Mouse (Mus musculus) mouse trophoblast stem cell (cell line): ENCODE measurements around the gene Fbxl14.

Experiments used
- in situ Hi-C, 2 experiments: fragments of 300-500 bp; cut with MseI, MboI; formaldehyde crosslinking; loops; 2 replicates in 1 of 2; 3 replicates in 1 of 2; pipeline ENCODE4 v1.15.1; 2025

The Fbxl14 gene

DNA sequence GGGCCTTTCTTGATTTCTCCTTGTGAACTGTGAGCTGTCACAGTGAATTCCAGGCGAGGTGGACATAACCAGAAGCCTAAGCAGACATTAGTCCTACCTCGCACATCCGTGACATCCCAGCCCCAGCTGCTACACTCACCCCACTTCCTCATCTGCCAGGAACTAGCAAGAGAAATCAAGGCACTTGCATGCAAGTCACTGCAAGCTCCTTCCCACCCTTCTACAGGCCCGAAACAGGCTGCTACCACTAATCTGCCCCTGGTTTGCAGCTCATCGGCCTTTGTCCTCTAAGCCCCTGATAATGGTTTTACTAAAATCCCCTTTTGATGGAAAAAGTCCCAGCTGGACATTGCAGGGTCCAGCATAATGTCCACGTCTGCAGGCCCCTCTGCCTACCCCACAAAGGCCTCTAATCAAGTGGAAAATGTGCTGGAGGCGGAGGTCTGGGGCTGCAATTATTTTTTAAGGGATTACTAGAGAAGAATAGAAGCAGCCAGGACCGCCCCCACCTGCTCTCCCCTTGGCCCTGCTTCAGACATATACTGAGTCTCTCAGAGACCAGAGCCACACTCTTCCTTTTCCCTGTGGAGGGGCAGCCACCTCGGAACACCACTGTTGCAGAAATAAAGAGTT, 12.6 kb downstream of the Fbxl14 start:
- in situ Hi-C loops: loop anchor here in 1 of 2 experiments (25.0 kb wide), 1 partner anchor 420 kb away; the partner anchor contains the start of gene Rad52

DNA sequence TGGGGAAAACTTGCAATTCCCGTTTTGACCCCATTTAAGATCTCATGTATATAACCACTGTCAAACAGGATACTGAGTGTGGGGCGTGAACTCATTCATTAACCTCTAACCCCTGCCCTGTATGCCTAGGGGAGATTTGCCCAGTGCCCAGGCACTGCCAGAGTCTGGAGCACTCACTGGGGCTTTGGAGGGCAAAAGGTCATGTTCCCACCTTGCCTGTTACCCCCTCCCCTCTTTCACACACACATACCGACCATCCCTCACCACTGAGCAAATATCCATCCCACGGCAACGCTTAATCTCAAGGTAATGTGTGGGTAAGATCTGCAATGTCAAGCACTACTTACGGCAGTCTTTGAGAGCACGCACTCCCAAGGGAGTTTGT, 13.2 kb downstream of the Fbxl14 start:
- in situ Hi-C loops: loop anchor here in 1 of 2 experiments (25.0 kb wide), 1 partner anchor 420 kb away; the partner anchor contains the start of gene Rad52

DNA sequence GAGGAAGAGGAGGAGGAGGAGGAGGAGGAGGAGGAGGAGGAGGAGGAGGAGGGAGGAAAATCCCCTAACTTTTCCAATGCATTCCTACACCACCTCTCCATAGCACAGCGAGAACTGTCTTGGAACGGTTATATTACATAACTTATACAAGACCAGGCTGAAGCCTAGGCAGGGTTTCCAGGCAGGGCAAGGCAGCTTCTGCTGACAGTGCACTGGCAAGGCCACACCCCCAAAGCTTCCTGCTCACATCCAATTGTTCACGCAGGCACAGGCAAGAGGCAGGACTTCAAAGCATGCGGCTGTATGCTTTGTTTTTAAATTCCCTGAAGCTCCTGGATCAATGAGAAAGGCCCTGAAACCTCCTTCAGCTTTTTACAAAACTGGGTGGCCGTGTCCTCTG, 19.8 kb downstream of the Fbxl14 start:
- in situ Hi-C loops: loop anchor here in 1 of 2 experiments (25.0 kb wide), 1 partner anchor 413 kb away; the partner anchor contains the start of gene Rad52

DNA sequence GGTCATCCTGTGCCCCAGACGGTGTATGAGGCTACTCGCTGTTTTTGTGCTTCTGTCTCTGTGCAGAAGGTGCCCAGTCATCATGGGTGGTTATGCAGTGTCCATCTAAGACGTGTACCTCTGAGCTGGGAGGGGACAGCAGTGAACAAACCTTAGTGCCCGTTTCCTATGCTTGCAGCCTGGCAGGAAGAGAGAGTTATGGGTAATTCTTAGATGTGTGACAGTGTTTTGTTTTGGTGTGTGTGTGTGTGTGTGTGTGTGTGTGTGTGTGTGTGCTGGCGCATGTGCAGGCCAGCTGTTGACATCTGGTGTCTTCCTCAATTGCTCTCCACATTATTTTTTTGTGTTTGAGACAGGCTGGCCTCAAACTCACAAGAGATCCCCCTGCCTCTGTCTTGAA, 20.6 kb downstream of the Fbxl14 start:
- in situ Hi-C loops: no loop called here

DNA sequence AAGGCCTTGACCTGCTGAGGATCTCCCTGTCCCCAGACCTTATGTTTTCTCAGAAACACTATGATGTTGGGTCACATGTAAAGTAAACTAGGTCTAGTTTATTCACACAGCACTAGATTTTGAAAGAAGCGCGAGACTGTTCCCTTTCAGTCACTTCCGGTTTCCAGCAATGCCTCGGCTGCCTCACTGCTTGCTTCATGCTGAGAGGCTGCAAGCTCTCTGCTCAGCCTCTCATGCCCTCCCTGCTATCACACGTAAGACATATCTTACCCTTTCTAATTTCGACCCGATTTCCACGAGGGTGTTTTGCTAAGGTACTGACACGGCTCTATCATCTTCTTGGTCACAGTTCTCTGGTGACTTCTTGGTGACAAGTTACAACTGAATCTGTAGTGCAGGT, 22.6 kb downstream of the Fbxl14 start:
- in situ Hi-C loops: no loop called here

DNA sequence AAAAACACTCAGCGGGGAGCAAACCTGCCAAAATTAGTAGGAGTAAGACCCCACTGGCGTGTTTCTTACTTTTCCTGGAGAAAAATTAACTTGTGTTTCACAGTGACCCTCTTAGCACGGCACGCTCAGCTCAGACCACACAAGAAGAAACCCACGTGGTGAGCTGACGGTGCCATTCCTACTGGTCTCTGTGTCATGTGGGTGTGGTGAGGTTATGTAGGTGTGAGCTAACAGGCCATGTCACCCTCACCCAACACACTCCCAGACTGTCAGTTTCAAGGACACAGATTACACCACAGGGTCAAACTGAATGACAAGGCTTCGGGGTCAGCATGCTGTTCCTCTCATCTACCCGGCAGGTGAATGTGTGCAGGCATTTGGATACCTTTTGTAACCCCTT, 25.3 kb downstream of the Fbxl14 start:
- in situ Hi-C loops: no loop called here

DNA sequence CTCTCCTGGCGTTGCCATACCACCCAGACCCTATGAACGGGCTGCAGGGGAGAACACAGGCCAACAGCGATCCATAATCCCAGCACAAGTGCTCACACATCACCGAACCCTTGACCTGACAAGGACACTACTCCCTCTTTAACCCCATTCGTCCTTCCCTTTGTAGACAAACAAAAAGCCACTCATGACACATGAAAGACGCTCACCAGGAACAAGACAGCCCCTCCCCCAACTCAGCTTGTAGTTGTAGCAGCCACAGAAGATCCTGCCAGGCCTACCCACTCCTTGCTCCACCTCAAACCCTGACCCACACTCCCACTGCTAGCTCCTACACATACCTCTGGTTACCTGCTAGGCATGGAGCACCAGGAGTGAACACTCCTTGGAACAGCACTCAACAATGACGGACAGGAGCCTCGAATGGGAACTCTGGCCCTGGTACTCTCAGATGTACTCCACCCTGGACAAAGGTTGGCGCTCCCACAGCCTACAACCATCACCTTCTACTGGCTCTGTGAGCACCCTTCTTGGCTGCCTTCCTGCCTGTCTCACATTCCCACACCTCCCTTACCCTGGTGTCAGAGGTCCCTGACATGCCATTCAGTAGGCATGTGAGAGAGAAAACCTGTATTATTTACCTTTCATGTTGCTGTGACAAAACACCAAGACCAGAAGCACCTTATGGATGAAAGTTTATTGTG, 26.2 kb downstream of the Fbxl14 start:
- in situ Hi-C loops: no loop called here

DNA sequence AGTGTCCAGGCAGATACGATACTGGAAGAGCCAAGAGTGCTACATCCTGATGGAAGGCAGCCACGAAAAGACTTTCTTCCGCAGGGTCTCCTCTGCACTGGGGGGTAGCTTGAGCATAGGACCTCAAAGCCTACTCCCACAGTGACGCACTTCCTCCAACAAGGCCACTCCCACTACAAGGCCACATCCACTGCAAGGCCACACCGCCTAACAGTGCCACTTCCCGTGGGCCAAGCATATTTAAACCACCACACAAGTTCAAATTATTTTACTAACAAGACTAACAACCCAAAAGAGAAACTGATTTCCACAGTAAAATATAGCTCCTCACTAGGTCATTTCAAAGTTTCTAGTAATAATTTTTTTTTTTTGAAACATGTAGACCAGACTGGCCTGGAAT, 28.8 kb downstream of the Fbxl14 start:
- in situ Hi-C loops: no loop called here

DNA sequence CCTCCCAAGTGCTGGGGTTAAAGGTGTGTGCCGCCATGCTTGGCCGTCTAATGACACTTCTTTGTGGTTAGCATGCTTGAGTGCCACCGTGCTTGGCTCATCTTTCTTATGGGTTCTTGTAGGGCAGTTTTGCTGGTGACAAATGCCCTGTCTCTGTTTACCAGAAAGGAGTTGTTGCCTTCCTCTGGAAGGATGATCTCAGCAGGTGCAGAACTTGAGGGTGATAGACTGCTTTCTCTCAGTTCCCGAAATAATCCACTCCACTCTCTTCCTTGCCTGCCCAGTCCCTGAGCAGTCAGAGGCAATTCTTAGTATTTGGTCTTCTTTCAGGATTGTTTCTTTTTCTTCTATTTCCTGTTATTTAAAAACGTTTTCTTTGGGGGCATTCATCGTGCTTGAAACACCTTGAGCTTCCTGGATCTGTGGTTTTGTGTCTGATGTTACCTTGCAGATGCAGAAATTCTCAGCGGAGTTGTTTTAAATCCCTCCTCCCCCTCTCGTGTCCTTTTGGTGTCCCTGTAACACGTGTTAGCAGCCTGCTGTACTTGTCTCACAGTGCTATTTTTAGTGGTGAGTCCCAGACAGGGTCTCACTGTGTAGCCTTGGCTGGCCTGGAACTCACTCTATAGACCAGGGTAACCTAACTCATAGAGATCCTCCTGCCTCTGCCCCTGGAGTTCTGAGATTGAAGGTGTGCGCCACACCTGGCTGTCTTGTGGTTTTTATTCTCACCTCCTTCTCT, 29.3 kb downstream of the Fbxl14 start:
- in situ Hi-C loops: no loop called here

DNA sequence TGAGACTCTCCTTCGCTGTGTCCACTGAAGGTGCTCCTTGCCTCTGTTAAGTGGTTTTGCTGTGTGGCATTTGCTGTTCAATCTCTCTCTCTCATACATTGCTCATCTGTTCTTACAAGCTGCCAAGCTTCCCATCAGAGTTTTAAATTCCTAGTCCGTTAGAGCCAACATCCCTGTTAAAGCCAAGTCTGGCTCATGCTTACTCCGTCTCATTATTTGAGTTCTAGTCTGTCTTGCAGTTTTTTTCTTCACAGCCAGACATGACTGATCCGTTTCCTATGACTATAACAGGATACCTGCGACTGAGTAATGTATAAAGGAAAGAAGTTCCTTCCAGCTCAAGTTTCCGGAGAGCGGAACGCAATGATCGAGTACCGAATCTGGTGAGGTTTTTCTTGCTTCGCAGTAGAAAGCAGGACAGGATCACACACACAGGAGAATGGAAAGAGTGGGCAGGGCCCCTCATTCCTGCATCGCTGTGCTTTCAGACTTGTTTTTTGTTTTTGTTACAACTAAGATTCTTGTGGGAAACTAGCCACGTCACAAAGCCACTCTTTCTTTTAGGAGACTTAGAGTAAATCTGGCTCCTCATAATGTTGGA, 30.1 kb downstream of the Fbxl14 start:
- in situ Hi-C loops: no loop called here

DNA sequence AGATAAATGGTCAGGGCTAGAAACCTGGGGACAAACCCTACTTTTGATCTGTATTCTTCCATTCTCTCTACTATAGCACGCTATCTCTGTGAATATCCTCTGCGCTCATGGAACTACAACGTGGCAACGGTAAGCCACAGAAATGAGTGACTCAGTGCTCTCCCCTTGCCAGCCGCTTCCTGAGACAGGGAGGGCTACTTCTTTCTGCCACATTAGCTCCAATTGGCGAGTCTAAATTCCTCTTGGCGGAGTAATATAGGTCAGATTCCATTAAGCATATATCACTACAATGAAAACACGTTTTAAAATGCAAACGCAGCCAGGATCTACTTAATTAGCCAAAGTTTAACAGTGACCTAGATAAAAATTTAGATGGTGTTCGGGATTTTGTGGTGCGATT, 33.2 kb downstream of the Fbxl14 start:
- in situ Hi-C loops: no loop called here

DNA sequence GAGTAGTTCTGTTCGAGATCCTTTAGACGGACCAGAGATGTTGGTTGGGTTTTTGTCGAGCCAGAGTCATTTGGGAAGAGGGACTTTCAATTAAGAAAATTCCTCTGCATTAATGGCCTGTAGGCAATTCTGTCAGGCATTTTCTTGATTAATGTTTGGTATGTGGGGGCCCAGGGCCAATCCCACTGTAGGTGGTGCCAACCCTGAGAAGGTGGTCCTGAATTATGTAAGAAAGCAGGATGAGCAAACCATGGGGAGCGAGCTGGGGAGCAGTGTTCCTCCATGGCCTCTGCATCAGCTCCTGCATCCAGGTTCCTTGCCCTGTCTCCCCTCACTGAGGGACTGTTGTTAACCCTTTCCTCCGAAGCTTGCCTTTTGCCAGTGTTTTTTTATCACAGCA, 34.0 kb downstream of the Fbxl14 start:
- in situ Hi-C loops: no loop called here

DNA sequence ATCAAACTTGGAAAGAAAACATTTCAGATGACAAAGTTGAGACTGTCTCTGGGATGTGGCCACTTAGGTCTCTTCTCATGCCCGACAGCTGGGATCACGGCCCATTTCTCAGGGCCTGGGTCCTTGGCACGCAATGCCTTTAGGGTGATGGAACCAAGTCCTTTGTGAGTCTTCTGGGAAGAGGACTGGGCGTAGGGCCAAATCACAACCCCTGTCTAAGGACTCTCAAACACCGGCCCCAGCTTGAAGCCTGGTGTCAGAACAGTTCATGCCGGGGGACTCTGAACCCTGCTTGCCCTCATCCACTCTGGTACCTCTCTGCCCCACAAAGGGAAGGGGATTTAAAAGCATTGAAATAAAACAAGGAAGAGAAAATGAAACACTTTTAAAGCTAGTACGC, 34.6 kb downstream of the Fbxl14 start:
- in situ Hi-C loops: no loop called here

DNA sequence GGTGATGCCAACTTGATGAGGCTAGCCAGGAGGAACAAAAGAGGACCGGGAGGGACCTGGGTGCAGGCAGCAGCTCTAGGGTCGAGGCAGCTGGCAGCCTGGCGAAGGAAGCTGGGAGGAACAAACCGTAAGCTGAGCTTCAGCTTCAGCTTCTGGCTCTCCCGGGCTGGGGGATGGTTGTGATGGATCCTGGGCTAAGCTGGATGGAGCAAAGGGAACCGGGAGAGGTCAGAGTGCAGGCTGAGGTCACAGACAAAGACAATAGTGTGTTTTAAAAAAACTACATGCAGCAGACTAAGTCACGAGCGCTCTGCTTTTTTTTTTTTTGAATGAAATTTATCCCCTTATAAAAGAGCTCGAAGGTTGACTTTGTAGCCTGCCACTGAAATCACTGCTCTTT, 41.3 kb downstream of the Fbxl14 start:
- in situ Hi-C loops: no loop called here

DNA sequence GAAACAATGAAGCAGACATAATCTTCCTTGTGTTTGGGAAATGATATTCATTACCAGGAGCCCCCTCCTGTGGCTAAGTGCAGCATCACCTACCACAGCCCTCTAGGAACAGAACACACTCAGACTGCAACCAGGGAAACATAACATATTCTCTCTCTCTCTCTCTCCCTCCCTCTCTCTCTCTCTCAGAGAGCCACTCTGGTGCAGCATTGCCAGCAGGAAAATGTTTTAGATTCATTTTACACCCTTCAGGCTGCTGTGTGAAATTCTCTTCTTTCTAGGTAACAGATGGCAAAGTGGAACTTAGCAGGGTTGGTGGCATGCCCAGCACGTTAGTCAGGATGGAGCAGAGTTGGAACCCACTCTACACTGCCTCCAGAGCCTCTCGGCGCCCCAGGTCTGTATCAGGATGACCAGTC, 42.0 kb downstream of the Fbxl14 start:
- in situ Hi-C loops: no loop called here

DNA sequence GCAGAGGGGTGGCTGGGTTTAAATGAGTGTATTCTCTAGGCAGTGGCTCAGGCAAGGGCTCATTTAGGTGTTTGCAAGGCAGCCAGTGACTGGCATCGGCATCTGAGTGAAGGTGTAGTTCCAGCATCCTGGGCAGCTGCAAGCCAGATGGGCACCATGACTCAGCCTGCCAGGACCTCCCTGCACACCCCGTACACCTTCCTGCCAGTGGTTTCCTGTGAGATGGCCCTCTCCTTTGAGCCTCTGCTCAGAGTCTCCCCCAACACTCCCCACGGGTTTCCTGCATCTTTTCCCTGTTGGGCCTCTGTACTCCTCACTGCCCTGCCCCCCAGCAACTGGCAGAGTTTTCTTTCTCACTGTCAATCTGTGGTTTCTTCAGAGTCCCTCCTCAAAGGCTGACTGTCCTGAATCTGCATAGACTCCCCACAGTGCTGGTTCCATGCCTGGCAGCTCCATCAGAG, 42.5 kb downstream of the Fbxl14 start:
- in situ Hi-C loops: no loop called here

DNA sequence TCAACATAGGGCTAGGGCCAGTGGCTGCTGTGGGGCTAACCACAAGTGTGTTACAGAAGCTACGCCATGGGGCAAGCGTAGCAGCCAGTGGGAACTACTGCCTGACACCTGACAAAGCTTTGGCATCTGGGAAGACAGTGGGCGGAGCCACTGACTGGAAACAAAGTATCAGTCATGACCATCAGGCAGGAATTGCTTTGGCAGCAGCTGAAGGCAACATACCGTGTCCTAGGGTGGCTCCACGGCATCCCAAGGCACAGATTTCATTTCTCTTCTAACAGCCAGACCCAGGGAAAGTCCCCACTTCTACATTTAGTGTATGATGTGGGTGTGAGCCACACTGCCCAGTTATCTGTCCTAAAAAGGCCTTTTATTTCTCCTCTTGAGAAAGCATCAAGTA, 47.0 kb downstream of the Fbxl14 start:
- in situ Hi-C loops: no loop called here

DNA sequence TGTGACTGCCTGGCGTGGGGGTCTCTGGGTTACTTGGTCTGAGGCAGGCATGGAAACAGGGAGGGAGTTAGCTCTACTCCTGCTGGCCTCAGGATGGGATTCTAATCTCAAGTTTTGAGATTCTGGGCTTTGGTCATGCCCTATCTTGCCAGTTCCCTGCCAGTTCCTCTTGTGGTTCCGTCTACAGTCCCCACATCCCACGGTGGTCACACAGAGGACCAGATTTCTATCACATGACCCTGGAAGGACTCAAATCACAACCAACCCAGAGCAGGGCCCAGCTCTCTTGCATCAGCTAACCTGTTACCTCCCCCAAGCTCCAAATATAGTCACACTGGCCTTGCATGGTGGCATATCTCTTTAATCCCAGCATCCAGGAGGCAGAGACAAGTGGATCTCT, 50.2 kb downstream of the Fbxl14 start:
- in situ Hi-C loops: no loop called here
